Mouse (Mus musculus) monocyte, adult 2 months (primary cell): Measurements from ENCODE around the gene Slc2a13.
A peak's percentile ranks its signal among the peaks of the same experiment; 100 is the strongest.

Experiments
- DNase-seq, 2 experiments: peaks; one replicate each; pipeline ENCODE4 v3.0.0; 2022; ENCODE audit warnings: low spot score in 2 of 2, low read depth in 1 of 2

Gene Slc2a13

DNA sequence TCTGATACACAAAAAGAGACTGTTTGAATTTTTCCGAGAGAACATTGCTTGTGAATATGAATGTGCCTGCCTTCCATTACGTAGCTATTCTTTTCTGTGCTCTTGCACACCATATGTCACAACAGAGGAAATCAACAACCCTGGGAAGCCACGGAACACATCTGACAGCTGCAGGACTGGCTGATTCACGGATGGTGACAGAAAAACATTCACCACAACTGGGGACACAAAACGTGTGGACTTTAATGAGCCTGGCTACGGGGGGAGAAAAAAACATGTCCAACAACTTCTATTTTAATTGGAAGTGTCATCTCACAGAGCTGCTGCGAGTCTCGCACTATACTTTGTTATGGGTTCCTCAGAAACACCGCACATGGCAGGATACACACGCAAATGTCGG, 196.0 kb downstream of the Slc2a13 start:
- no peak for DNase-seq

DNA sequence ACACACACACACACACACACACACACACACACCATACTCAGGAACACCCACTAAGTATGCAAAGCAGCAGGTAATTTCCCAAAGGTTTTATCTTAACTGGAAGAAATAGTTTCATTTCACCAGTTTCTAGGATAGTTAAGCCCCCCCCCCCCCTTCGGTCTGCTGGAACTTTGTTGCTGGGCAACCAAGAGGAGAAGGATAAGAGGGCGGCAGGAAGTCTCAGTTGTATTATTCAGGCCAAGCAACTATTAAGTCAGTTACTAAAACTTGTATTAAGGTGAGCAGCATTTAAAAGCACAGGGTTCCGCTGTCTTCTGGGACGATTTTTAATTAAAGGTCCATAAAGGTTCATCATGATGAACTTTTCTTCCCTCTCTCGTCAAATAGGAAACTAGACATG, 198.6 kb downstream of the Slc2a13 start:
- no peak for DNase-seq

DNA sequence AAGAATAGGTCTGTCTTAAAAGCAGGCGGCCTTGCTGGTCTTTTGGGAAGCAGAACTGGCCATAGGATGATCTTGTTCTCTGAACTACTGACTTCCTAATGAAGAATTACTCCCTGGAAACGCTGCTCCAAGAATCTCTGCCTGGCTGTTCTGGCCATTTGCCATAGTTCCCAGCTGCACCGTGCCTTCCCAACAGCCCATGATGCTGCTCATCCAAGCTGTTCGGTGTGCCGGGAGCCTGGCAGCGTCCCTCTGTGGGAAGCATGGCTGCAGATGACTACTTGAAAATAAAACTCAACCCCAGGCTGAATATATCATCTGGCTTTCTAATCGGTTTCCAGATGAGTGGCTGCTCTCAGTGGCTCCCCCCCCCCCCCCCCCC, 199.9 kb downstream of the Slc2a13 start:
- no peak for DNase-seq

DNA sequence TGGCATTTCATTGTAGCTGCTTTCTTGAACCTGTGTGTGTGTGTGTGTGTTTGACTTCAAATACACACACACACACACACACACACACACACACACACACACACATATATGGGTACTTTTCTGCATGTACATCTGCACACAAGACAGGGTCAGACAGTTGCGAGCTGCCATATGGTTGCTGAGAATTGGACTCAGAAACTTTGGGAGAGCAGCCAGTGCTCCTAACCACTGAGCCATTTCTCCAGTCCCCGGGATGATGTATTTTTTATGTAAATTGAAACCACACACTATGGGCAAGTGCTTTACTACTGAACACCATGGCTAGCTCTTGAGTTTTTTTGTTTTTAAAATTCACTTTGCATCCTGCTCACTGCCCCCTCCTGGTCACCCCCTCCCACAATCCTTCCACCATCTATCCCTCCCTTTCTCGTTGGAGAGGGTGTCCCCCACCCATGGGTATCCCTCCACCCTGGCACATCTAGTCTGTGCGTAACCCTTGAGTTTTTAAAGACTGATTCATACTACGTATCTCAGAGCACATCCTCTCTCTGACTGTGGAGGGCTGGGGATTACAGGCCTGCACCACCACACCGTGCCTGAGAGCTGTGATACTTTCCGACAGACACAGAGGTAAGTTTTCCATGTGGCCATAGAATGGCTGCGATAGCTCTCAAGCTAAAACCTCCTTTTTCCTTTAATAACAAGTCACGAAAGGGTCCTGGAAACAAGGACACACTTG, 200.4 kb downstream of the Slc2a13 start:
- no peak for DNase-seq

DNA sequence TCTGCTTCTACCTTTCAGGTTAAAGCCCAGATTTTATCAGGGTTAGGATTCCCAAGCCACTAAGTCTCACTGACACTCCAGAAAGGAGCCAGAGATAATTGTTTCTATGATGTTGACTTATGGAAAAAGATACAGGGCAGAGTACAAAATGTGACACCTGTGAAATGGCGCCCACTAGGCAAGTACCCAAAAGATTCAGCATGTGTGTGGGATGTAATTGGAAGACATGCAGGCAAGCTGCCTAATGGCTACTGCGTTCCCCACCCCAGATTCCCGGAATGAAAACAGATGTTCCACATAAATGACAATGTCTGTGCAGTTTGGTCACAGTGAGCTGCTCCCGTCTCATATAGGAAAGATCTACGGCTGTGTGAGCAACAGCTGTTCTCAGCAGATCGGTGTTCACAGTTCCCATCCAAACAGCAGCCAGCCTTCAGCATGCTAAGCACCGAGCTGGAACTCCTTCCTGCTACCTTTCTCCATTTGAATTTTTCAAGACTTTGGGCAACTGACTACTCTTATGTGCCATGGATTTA, 201.1 kb downstream of the Slc2a13 start:
- DNase-seq: no peak

DNA sequence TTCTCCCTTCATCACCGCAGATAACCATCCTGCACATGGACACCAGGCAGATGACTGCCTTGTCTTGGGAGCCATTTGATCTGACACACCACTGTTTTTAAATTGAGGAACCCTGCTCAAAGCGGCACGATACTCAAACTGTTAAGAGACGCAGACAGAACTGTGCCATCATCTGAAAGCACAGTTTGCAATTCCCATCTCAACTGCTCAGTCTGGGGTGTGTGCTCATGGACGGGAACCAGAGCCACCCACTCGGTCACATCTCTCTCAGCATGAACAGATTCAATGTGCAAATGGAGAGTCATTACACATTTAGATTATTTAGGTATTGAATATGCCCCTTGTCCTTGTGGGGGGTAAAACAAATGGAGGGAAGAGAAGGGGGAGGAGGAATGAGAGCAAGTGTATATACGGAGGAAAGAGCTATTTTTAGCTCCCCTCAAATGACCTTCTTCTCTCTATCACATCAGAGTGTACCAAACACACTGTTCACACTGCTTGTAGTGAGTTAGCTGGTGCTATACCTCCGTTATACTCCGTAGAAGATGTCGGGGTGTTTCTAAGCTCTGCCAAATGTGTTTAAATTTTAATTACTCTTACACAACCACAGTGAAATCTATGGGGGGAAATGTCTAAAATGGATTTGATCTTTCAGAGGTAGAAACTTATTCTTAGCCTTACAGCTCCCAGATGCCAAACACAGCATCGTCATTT, 203.2 kb downstream of the Slc2a13 start:
- DNase-seq: no peak

DNA sequence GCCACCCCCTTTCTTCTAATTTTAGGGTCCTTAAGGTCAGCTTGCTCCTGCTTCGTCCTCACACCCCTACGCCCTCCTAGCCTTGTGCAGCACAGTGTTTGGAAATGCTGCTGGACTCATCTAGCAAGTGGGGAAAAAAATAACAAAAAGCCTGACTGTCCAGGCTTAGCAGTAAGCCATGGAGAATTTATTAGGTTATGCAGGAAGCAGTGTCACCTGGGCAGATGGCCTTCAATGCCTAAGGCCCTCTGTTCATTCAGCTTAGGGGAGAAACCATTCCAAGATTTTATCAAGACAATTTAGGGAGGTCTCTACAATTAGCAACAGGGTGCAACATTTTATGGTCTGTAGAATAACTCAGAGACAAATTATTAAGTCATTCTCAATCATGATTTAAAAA, 212.6 kb downstream of the Slc2a13 start:
- no peak for DNase-seq

DNA sequence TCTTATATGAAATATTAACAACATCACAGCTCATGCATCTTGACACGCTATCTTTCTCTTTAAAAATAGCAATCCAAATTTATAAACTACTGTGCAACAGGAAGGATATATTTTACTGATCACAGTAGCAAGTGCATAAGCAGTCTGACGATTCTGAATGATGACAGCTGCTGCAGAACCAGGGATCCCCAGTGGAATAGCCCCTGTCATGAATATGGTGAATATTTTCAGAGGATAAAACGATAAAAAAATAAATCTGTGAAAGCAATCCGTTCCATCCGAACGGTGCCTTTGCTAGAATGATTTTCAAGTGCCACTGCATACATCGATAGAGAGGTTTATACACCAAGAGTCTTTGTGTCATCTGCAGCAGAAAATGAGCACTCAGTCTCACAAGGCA, 222.1 kb downstream of the Slc2a13 start:
- DNase-seq: no peak

DNA sequence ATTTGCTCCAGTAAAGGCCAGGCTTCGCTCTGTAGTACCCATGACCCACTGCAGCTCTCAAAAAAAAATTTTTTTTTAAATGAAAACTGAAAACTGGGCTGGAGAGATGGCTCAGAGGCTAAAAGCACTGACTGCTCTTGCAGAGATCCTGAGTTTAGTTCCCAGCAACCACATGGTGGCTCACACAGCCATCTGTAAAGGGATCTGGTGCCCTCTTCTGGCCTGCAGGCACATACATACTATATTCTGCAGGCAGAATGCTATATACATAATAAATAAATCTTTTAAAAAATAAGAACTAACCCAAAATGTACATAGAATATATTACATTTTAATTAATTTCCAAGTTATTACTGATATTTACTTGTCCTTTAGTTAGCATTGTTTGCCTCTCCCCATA, 234.7 kb downstream of the Slc2a13 start:
- no peak for DNase-seq

DNA sequence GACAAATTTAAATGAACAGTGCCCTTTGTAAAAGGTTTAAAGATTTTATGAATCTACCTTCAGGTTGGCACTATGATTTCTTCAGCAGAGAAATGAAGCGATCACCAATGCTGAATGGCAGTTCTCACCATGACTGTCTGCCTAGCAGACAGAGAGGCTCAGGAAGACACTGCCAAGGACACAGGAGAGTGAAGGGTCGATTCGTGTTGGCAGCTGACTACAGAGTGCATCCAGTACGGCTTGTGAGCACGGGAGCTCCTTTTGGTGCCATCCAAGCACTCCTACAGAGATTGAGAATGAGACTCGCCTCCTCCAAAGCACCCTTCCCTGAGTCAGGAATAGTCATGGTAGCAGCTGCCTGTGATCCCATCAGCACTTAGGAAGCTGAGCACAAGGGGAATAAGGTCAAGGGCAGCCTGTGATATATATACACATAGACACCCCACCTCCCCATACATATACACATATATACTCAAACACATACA, 238.6 kb downstream of the Slc2a13 start:
- no peak for DNase-seq

DNA sequence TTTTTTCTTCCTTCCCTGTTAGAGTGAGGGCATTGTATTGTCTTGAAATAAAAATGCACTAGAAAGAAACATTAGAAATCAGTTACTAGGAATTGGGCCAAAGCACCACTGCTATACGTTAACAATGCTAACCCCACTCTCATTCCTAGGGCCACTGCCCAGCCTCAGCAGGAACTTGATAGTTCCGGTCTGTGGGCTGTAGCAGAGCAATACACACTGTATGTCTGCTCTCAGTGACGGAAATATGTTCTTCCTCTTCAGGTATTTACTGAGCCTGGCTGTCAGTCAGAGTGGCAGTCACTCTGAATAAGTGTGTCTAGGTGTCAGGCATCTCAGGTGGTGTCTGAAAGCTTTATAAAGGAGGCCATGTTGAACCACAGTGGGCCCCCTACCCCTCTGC, 245.3 kb downstream of the Slc2a13 start:
- DNase-seq: no peak

DNA sequence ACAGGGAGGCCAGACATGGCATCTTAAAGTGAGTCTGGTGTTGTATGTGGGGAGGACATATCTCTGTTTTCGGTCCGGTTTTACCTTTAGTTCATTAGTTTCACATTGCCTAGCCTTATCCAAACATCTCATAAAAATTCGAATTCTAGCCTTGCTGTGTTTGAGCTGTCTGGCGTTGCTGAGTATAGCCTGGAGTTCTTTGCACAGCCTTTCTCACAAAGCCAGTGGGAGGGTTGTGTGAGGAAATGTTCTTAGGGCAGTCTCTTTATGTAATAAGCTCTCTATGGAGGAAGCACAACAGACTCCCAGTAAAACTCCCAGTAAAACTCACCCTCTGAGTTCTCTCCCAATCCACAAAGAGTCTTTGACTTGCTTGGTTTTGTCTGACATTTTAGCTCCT, 246.0 kb downstream of the Slc2a13 start:
- no peak for DNase-seq

DNA sequence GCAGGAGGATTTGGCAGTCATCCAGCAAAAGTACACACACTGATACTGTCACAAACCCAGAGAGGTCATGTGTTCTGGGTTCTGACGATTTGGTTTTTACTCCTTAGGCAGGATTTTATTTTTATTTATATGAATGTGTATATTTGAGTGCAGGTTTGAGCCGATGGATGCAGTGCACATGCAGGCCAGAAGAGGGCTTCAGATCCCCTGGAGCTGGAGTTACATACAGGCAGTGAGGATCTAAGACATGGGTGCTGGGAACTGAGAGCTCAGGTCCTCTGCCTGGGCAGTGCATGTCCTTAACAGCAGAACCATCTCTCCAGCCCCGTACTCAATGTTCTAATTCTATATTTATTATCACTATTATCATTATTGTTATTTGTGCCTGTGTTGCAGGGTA, 253.7 kb downstream of the Slc2a13 start:
- no peak for DNase-seq

DNA sequence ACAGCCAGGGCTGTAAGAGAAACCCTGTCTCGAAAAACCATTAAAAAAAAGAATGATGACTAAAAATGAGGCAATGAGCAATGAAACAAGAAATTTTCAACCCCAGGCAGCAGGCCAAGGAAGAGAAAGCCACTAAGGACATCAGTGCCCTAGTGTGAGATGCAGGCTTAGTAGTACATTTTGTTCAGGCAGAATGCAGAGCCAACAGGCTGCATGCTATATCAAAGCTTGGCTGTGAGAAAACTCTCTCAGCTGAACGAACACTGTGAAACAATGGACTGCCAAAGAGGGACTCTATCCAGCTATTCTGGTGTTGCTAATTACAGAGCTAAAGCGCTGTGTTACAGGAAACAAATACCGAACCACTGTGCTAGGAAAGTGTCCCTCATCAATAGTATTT, 256.1 kb downstream of the Slc2a13 start:
- no peak for DNase-seq

DNA sequence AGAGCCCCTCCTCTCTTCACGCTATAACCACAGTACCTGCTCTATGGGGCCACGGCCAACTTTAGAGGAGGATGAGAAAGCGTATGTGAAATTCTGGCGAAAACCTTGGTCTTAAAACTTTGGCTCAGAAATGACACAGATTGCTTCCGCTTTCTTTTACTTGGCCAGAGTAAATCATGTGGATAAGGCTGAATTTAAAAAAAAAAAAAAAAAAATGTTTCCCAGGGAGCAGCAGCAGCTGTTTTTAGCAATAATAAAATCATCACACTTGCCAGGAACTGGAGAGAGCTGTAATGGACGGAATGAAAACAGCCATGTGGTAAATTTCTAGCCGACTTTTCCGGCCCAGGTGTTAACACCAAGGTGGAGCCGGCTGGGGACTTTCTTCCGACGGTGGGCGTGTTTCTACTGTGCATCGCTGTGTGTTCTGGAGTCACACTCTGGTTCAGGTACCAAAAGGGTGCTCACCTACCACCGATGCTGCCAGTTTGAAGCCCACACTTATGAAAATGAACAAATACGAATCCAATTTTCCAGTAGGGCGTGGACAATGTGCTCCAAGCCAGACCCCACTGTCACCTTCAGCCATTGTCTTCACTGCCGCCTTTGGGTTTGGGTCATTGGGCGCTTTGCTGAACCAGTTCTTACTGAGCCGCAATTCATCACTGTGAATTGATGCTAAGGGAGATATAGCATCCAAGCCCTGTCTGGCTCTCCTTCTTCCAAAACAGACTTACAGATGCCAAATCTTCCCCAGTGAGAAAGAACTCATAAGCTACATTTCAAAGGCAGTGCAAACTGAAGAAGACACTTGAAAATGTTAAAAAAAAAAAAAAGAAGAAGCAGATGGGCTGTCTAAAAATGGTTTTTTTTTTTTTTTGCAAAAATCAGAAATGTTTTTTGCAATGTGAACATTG, 258.4 kb downstream of the Slc2a13 start:
- DNase-seq: no peak

DNA sequence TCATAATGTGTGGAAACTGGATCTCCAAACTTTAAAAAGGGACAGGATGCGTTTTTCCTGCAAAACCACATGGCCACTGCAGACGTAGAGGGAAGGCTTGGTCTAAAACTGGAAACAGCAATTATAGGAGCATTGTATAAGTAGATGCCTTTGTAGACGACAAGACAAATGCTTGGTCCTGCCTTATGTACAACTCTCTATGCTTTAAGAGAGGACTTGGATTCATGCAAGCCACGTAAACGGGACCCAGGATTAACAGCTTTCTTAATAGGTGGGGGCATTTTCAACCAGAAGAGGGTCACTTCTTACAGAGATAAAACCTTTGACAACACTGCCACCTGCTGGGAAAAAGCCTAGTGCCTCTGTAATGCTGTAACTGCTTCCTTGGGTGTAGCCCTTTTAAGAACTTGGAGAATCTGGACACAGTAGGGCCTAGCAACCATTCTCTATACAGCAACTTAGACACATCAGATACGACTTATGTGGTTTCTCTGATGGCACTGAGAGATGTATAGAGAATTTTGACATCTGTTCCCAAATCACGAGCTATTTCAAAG, 268.7 kb downstream of the Slc2a13 start:
- DNase-seq: no peak

DNA sequence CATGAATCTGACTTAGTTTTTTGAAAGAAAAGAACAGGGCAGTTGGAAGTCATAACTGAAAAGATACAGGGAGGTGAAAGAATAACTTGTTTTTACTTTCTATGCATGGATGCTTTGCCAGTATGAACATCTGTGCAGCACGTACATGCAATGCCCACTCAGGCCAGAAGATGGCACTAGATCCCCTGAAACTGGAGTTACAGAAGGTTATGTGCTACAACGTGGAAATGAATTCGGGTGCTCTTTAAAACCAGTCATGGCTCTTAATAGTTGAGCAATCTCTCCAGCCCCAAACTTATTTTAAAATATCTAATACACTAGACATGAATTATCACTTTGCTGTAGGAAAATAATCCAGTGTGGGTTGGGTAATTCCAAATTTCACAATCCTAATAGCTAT, 271.7 kb downstream of the Slc2a13 start:
- DNase-seq: peak in 1 of 2 experiments; percentile 56

DNA sequence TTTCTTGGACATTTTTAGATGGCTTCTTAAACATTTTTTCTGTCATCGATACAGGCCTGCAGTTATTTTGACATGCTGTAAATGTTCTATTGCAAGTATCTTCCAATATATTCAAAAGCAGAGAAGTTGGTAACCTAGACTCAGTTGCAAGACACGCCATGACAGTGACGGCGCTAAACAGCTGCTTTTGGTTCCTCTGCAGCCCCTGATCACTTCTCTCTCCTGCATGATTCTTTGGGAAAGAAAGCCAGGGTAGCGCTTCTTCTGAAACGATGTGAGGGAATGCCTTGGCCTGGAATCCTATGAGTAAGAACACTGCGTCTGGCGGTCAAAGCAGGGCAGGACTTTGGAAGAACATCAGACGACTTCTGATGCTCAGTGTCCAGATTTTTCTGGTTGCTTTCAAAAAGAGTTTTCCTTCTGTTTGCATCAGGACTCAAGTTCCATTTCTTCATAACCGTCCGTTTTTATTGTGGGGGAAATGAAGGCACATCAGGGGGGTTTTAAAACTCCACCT, 273.7 kb downstream of the Slc2a13 start:
- no peak for DNase-seq

DNA sequence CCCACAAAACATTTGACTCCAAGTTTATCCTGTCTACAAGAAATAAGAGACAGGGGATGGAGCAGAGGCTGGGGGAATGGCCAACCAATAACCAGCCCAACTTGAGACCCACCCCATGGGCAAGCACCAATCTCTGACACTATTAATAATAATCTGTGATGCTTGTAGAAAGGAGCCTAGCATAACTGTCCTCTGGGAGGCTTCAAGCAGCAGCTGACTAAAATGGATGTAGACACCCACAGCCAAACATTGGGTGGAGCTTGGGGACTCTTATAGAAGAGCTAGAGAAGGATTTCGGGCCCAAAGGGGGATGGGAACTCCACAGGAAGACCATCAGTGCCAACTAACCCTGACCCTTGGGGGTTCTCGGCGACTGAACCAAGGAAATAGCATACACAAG, 289.6 kb downstream of the Slc2a13 start:
- DNase-seq: no peak

DNA sequence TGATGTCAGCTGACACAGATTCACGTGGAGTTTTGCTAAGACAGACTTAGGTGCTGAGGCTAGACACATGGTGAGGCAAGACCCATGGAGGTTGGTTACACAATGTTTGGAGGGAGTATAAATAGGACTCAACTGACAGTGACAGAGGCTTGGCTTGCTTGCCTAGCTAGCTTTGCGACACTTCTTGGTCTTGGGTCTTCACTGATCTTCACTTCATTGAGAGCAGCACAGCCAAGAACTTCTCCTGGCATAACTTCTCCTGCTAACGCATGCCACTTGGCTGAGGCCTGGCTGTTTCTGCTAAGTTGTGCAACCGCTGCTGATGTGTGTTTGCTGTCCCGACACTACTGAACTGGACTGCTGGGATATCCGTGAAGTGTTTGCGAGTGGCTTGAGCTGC, 290.2 kb downstream of the Slc2a13 start:
- no peak for DNase-seq

DNA sequence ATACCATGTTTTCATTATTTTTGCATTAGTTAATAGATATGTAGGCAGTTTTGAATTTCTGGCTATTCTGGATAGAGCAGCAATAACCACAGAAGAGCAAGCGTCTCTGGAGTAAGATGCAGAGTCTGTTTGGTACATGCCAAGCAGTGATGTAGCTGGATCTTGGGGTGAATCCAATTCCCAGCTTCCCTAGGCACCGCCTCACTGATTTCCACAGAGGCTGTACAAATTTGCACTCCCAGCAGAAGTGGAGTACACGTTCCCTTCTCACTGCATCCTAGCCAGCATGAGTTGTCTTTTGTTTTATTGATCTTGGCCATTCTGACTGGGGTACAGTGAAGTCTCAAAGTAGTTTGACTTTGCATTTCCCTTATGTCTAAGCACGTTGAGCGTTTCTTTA, 291.5 kb downstream of the Slc2a13 start:
- DNase-seq: no peak
